Mouse (Mus musculus) cerebellum, adult 8-10 months (tissue): ENCODE results near the gene Zfp366.

Source experiments
- DNase-seq: peaks from one replicate; pipeline ENCODE4 v3.0.0; 2022

Zfp366 gene

GRCm38 (mm10) chr13:99258677-99259076 lies 74.1 kb downstream of the Zfp366 start:
- DNase-seq, result peak; percentile 63

GRCm38 (mm10) chr13:99259502-99260174 lies 75.0 kb downstream of the Zfp366 start:
- DNase-seq, result no peak

- DNase-seq, result no peak
Observed at GRCm38 (mm10) chr13:99262406-99262805, 77.8 kb downstream of the Zfp366 start.

DNA sequence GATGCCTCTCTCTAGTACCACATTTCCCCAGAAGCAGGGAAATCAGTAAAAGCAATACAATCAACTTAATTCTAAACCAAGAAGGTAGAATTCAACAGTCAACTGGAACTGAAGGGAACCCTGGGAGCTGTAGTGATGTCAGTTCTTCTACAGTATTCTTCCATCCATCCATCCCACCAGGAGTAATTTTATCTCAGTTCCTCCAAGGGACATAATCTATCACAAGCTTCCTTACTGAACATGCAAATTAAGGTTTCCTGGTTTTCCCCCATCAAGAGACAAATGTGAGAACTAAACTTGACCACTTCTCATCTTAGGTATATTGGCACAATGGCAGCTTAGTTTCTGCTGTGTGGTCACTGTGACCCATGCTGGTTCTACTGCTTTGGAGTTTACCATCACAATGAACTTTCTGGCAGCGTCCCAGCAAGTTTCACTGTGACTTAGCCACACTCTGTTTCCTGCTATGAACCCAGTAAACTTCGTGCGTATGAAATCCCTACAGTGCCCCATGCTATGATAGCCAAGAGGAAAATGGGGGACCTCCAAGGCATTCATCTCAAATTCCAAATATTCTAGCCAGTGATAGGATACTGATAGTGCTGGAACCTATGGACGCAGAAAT lies 78.6 kb downstream of the Zfp366 start:
- no peak for DNase-seq

- DNase-seq, result no peak
Observed at GRCm38 (mm10) chr13:99264483-99264882, 79.9 kb downstream of the Zfp366 start.

DNA sequence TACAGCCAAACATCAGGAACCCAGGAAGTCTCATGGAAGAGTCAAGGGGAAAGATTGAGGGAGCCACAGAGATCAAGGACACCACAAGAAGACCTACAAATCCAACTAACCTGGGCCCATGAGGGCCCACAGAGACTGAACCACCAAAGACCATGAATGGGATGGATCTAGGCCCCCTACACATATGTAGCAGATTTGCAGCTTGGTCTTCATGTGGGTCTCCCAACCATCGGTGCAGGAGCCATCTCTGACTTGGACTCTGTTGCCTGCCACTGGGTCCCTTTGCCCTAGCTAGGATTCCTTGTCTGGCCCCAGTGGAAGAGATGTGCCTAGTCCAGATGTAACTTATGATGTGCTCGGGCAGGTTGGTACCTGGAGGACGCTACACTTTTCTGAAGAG lies 87.4 kb downstream of the Zfp366 start:
- no peak for DNase-seq

DNA sequence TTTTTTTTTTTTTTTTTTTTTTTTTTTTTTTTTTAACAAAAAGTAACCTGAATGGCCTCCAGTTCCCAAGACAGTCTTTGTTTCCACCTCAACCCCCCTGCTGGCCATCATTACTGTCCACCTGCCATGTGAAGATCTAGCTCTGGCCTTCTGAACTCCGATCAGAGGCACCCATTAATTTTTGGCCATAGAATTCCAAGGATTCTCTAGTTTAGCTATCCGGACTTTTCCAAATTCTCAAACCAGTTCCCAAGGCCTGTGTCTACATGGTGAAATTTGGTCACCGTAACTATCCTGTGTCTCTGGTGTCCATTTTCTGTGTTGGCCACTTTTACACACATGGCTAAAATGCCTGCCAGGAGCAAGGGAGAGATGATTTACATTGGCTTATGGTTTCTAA lies 92.9 kb downstream of the Zfp366 start:
- no peak for DNase-seq

GRCm38 (mm10) chr13:99278511-99278910 lies 93.9 kb downstream of the Zfp366 start:
- DNase-seq, result no peak

- DNase-seq, result no peak
Observed at GRCm38 (mm10) chr13:99279351-99279750, 94.7 kb downstream of the Zfp366 start.

- no peak for DNase-seq
Observed at GRCm38 (mm10) chr13:99282961-99283360, 98.3 kb downstream of the Zfp366 start.

- no peak for DNase-seq
Observed at GRCm38 (mm10) chr13:99283916-99284315, 99.3 kb downstream of the Zfp366 start.

DNA sequence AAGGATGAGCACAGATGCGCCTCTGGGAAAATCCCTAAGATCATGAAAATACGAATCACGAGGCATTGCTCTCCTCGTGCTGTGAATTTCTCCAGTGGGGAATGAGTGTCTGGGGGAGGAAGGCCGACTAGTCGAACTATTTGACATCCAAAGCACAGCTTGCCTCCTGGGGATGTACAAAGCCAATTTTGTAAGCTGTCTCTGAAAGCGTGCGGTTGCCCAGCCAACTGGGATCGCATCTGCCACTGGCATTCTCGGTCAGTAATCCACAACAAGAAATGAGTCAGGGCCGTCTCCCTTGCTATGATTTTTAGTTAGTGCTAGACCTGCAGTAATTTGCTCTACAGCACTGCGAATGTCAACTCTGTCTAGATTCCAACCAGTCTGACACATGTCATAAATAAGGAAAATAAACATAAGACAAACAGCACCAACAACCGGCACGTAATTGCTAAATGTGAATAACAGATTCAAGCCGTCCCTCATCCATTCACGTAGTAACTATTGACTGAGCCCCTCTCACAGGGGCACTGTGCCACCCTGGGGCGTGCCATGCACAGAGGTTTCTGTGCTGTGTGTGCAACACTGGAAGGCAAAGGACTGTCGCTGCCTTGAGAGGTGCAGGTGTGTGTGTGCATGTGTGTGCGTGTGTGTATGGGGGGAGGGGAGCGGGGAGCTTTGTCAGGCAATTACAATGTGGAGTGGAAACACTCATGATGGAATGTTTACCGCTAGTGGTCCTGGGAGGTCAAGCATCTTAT lies 100.0 kb downstream of the Zfp366 start:
- peak; percentile 10 for DNase-seq

DNA sequence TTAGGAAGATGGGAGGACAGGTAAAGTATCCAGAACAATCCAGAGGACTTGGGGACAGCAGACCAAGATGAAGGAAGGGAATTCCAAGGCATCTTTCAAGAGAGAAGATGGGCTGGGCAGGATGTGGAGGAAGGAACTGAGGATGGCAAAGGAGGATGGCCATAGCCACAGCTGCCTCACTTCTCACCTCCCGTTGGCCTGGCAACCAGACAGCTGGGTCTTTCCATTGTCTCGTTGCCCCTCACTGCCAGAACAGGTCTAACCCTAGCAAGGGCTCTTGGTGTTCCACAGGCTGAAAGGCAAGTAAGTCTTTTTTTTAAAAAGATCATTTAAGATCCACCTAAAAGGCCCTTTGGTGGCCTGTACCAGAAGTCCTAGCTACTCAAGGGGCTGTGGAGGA lies 100.6 kb downstream of the Zfp366 start:
- no peak for DNase-seq

GRCm38 (mm10) chr13:99287207-99287606 lies 102.6 kb downstream of the Zfp366 start:
- no peak for DNase-seq

DNA sequence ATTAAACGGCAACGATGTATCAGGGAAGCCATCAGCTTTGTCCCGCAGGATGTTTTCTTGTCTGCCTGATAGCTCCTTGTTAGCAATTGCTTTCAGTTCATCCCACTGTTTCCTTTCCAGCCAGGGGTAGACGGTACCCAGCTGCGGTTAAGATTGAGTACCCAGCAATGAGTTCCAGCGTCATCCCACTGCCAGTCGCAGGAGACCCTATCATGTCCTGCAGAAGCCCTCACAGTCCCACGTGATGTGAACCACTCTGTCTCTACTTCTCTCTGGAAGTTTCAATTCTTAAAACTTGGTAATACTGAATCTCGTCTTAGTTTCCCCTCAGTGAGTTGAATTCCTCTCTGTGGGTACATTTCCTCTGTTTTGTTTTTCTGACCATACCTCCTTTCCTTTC lies 103.2 kb downstream of the Zfp366 start:
- DNase-seq, result no peak

DNA sequence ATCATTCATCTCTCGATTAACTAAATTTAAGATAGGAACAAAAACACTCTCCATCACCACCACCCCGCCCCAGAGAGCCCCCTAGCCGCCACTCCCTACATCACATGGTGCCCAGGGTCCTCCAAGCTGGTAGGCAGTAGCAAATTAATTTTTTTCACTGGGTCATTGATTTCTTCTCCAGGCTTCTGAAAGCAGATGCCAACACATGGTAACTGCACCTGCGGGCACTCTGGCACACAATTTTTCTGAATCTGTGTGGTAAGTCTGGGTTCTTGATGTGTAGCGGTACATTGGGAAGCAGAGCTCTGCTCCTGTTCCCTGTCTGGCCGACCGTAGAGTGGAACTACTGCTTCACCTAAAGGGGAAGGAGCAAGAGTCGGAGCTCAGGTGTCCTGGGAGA lies 106.1 kb downstream of the Zfp366 start:
- DNase-seq, result no peak

GRCm38 (mm10) chr13:99294176-99294575 lies 109.6 kb downstream of the Zfp366 start:
- DNase-seq, result no peak

- DNase-seq, result no peak
Observed at GRCm38 (mm10) chr13:99299921-99300320, 115.3 kb downstream of the Zfp366 start.
